Mouse (Mus musculus) hematopoietic multipotent progenitor cell, adult 10-12 weeks (in vitro differentiated cells): ENCODE results near the gene Kif6. TPM values are rescaled to one million over a fixed set of nuclear protein-coding genes. Genes with fewer than 3 reads are reported as not detected.

ENCODE experiments used
- polyA plus RNA-seq: library from polyadenylated mRNA; stranded (reverse); fragments of >175 nt; gene quantifications from 2 replicates; pipeline ENCODE4 v1.2.3, GENCODE M21; 2012; ENCODE audit warnings: low replicate concordance

Gene Kif6
- not detected in 2 replicates for polyA plus RNA-seq

GRCm38 (mm10) chr17:49614577-49615235 lies at the start of gene Kif6:
TSS of gene Kif6 (plus strand) at chr17:49615136.

Other genes with a start within 250 kb of the Kif6 start
- gene Mocs1, start 186.8 kb upstream of the Kif6 start, polyA plus RNA-seq = 19.4 and 35.2 TPM in 2 replicates
- 0.06 TPM in 1 of 2 replicates, not detected in the other for gene Daam2, start 50.8 kb upstream of the Kif6 start, polyA plus RNA-seq